Mouse (Mus musculus) heart, postnatal 14 days (tissue): ENCODE data around the gene Cadps. TPM values are rescaled to one million over a fixed set of nuclear protein-coding genes. Genes with fewer than 3 reads are reported as not detected.

Experiments
- DNase-seq, 2 experiments: peaks; one replicate each; pipeline ENCODE4 v3.0.0; 2021 to 2022
- intact Hi-C: fragments of 180-260 bp; cut with DNase I; formaldehyde crosslinking; loops from one replicate; pipeline ENCODE4 v1.15.1; 2025
- total RNA-seq, 2 experiments: library from RNA; stranded (reverse); gene quantifications; 2 replicates each; pipeline ENCODE4 v1.2.3; 2021

Cadps gene
- total RNA-seq, 2 experiments from 2014 or later = 0.05 to 0.14 TPM

- no peak for DNase-seq
- intact Hi-C loops = no loop called here
Measured at GRCm38 (mm10) chr14:12404724-12405123, 418.2 kb downstream of the Cadps start.

DNA sequence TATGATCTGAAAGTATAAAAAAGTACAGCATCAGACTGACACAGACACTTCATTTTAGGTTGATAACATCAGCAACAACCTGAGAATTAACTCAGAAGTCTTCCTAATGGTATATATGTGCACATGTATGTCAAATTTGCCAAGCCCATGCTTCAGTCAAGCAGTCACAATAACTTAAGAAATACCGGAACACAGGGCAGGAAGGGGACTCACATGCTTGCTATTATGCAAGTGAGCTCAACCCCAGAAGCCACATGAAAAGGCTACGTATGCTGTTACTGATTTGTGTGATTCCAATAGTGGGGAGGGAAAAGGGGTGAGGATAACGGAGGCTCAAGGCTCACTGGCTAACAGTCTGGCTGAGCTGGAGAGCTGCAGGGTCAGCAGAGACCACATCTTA is 418.8 kb downstream of the Cadps start:
- intact Hi-C loops = no loop called here
- DNase-seq = no peak

DNA sequence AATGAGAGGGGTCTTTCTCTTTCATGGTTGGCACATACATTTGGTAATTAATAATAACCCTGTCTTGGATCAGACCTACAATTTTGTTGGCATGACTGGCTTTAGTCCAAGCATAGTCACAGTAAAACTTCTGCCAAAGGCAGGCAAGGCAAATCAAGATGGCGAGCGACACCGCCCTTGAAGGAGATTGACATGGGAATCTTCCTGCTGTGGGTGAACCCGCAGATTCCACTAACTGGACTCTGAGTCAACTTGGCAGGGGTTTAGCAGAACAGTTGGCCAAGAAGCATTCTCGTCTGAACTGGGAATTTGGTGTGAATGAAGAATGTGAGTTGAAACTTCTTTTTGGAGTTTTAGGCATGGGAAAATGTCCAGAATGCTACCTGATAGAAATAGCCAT is 422.8 kb downstream of the Cadps start:
- intact Hi-C loops = no loop called here
- no peak for DNase-seq

GRCm38 (mm10) chr14:12397561-12397960 is 425.3 kb downstream of the Cadps start:
- intact Hi-C loops = loop anchor here (10.0 kb wide), 1 partner anchor 127 kb away; no protein-coding TSS in a partner anchor
- no peak for DNase-seq

DNA sequence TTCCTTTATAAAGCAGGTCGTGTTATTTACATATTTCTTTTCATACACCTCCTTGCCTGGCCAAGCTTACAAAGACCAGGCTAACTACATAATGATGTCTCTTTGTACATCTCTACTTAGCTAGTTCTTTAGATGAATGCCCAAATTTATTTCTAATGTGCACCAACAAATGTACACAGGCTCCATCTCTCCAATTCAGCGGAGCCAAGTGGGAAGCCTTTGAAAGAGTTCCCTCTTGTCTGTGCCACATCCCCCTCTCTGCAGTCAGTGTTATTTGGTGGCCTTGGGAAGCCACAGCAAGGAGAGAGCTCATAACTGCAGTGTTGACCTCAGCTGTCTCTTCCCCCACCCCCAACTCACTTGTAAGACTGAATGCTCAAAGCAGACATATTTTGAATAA is 428.6 kb downstream of the Cadps start:
- no peak for DNase-seq
- intact Hi-C loops = loop anchor here (10.0 kb wide), 1 partner anchor 130 kb away; no protein-coding TSS in a partner anchor

DNA sequence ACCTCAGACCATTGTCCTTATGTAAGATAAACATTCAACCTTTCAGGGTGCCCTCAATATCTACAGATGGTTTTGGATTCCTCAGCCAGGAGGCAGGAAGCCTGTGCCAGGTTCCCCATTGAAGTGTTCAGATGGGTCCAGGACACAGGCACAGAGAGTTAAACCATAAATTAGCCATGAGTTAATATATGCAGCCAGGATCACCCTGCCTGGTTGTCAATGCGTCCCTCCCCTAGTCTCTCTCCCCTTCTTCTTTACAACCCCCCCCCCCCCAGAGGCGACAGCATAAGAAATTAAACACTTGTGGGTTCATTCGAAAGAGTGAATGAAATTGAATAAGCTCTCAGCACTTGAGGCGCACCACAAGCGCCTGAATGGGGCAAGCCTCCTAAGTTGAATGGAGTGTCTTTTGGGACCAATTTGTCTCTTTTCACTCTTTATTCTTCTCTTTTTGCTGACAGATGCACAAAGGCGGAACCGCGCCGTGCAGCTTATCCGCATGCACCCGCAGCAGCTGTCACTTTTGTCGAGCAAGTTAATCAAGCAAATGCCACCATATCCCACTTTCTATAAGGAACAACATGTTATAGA is 429.5 kb downstream of the Cadps start:
- intact Hi-C loops = loop anchor here (10.0 kb wide), 1 partner anchor 131 kb away; no protein-coding TSS in a partner anchor
- DNase-seq = no peak

GRCm38 (mm10) chr14:12391167-12391566 is 431.7 kb downstream of the Cadps start:
- intact Hi-C loops = loop anchor here (10.0 kb wide), 1 partner anchor 134 kb away; no protein-coding TSS in a partner anchor
- no peak for DNase-seq

DNA sequence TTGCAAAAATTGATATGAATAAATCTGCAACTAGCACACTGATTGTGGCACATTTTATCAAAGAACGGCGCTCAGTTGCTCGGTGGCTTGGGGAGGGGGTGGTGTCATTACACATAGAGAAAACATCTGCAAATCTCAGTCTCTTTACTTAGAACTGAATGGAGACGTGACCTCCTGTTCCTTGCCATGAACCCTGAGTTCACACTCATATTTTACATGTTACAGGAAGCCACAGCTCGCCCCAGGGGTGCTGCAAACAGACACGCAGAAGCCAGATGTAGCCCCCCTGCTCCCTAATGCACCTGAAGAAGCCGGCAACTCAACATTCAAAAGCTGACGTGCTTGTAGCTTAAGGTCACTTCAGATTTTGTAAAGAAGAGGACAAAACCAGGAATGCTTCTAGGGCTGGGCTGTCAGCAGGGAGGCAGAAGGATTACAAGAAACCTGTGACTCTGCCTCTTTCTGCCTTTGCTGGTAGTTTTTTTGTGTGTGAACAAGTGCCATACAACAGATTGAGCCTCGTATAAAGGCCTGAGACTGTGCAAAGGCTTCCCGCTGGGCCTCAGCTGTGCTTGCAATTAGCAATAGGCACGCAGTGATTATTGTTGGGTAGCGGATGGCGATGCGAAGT is 434.0 kb downstream of the Cadps start:
- no peak for DNase-seq
- intact Hi-C loops = no loop called here

DNA sequence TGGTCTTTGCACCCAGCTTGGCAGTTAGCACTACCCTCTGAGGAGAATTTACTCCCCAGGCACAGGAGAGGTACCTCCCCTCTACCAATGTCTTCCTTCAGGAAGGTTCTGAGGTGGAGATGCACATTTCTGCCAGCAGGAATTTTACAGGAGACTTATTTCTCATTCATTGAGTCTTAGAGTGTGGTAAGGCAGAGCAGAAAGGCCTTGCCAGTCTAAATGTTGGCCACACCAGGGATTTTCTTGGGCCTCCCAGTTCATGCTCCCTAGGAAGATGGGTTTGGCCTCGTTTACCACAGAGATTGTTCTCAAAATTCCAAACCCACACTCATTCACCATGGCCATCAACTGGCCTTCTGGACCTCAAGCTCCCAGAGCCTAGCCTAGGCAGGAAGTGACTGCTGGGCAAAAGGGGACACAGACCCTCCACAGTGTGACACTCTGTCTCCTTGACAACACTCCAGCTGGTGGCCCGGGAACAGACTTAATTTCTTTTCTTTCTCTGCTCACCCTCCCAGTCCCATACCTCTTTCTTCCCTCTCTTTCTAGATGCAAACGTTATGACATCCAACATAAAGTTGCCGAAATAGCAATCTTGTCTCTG is 434.6 kb downstream of the Cadps start:
- DNase-seq = no peak
- intact Hi-C loops = no loop called here

GRCm38 (mm10) chr14:12387176-12387575 is 435.7 kb downstream of the Cadps start:
- intact Hi-C loops = no loop called here
- no peak for DNase-seq

DNA sequence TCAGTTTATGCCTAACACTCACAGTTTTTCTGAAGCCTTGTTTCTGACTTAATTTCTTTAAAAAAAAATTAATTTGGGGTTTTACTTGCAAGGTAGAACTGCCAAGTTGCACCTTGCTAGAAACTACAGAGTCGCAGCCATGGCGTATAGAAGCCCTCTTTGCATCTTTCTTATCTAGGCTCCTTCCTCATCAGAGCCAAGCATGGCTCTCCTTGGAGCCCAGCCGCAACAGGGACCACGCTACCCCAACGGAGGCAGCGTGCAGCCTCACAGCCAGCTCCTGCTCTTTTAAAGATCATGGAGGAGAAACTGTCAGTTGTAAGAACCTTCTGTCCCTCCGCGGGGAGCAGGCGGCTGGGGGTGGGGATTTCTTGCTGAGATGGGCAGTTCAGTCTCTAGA is 445.0 kb downstream of the Cadps start:
- DNase-seq = no peak
- intact Hi-C loops = no loop called here

DNA sequence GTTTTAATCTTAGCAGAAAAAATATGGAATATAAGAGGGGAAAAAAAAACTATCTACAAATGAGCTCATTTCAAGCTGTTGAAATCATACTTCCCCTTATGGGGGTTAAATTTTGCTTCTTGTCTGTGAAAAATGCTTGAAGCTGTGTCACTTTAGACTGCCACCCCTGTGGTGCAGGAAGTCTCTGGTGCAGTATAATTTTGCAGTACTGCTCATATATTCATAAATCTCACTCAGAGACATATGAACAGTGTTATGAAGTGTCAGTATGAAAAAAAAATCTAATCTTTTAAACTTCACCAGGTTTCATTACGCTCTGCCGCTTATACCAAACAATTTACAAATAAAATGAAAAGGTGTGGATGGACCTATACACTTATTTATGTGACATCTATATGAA is 445.6 kb downstream of the Cadps start:
- intact Hi-C loops = no loop called here
- no peak for DNase-seq

- DNase-seq = no peak
- intact Hi-C loops = no loop called here
Measured at GRCm38 (mm10) chr14:12375451-12375850, 447.4 kb downstream of the Cadps start.

DNA sequence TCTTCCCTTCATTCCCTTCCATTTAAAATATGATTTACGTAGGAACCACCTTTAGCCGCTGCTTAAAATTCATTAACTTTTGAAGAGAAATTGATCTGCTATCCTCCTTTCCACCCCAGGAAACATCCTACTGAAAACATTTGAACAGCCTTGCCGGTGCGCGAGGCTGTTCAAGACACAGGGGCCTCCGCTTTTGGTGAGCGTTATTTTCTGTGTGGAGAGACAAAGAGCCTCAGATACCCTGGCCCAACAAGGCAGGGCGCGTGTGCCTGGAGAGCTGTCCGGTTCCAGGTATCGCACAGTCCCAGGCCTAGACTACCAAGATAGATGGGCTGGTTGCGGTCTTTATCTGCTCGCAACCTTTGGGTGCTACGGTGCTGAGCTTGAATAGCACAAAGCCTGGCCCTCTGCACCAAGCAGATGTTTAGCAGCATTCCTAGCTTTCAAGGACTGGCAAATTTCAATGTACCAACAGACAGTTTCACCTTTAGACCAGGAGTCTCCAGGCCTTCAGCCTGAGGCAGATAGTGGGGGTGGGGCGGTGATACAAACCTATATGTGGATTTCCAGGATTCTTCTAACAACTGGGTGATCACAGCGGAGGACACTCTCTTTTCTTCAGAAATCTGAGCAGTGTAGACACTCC is 472.5 kb downstream of the Cadps start:
- intact Hi-C loops = no loop called here
- no peak for DNase-seq

- intact Hi-C loops = no loop called here
- DNase-seq = no peak
Measured at GRCm38 (mm10) chr14:12349334-12350090, 473.4 kb downstream of the Cadps start.

DNA sequence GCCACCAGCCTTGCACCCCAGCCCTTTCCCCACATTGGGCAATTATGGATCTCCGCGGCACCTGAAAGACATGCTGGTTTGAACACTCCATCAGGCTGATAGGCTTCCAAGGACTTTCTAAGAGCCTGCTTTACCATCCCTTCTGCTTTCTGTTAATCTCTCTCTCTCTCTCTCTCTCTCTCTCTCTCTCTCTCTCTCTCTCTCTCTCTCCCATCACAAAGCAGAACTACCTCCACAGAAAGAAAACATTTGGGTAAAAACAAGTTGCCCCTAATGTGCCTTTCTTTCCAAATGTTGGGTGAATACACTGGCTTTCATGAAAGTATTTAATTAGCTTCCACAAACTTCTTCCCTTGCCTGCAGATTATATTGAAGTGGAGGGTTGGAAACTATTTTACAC is 474.8 kb downstream of the Cadps start, which contains the start of gene Fezf2:
Fezf2 (minus strand) TSS at position 101 of the 400 bp plus-strand sequence.
- intact Hi-C loops = no loop called here
- no peak for DNase-seq

DNA sequence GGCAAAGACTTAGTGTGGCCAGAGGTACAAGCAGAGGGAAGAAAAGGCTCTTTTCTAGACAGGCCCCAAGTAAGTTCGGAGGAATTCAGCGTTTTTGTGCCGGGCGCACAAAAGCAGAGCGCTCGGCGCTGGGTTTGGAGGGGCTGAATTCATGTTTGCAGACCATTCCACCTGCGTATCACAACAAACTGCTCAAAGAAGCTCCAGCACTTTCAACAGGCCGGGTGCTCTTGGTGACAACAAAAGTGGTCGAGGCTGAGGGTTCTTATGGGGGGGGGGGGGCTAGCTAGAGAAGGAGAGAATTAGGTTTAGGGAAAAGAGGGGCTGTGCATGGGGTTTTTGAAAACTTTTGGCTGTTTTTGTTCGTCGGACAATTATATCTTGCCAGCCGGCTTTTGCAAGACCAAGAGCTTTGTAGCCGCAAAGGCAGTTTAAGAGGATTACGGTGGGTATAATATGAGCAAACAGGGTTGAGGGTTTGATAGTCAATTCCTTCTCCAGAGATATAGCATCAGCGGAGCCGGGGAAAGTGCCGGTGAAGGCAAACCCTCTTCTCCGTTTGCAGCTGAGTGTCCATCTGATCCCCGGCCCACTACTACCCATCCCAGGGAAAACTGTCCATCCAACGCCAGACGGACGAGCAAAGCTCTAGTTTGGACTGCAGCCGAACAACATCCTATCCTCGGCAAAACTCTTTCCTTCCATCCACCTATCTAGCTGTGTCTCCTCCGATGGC is 475.8 kb downstream of the Cadps start:
- no peak for DNase-seq
- intact Hi-C loops = no loop called here

DNA sequence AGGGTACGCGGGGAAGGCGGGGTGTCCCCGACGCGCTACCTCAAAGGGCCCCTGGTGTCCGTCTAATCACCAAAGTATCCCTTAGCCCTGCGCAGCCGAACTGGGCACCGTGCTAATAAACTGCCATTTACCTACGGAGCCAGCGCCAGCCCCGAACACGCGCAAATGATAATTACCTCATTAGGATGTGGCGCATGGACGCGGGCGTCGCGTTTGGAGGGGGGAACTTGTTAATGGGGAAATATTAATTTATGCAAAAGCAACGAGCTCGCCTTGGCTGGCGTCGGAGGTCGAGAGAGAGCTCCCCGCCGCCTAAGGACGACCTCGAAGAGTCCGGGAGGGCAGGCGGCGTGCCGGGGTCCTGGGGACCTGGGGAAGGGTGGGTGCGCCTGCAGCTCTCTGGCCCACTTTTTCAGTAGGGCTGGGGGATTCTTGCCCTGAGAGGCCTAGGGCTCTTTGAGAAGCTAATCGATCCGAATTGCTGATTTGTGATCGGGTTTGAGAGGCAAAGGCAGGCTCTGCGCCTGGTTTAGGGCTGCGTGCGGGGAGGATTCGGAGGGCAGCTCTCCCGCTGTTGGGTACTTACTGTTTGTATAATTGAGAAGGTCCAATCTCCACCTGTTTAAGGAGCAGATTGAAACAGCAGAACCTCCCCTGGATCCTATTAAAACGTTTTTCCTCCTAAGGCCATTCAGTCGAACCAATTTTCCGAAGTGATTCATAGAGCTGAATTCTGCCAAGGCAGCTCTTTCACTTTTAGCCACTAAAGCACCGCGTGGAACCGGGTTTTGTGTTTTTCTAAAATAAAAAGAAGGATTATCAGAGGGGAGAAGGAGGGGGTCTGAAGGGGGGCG is 476.6 kb downstream of the Cadps start:
- intact Hi-C loops = no loop called here
- no peak for DNase-seq
